Mouse (Mus musculus) midbrain, embryonic 13.5 days (tissue): ENCODE results near the gene Babam2. TPM values are rescaled to one million over a fixed set of nuclear protein-coding genes. Genes with fewer than 3 reads are reported as not detected.
"Not testable (repeated sequence)": the region's sequence is repeated elsewhere in the genome, so short reads cannot be mapped to it uniquely, and the experiment has no call there.

ENCODE experiments used
- ATAC-seq: fragments of 200-750 bp; cut with Nextera tagmentation; 2 replicates; pipeline ENCODE4 v1.8.0; 2017; ENCODE audit warnings: mild to moderate bottlenecking, moderate TSS enrichment, moderate library complexity
- H3K27ac ChIP-seq: fragments of 300-500 bp; sonication (generic); 2 replicates; pipeline ENCODE4 v1.5.1; 2015; ENCODE audit warnings: inconsistent platforms, mild to moderate bottlenecking, moderate library complexity
- H3K27me3 ChIP-seq: fragments of 300-500 bp; sonication (generic); 2 replicates; pipeline ENCODE4 v1.6.1; 2015; ENCODE audit warnings: mild to moderate bottlenecking, inconsistent platforms
- H3K36me3 ChIP-seq: fragments of 300-500 bp; sonication (generic); 2 replicates; pipeline ENCODE4 v1.6.1; 2015; ENCODE audit warnings: mild to moderate bottlenecking, inconsistent platforms
- H3K4me1 ChIP-seq: fragments of 300-500 bp; sonication (generic); replicated peaks from 2 replicates; pipeline ENCODE4 v1.6.1; 2015; ENCODE audit warnings: inconsistent platforms
- H3K4me2 ChIP-seq: fragments of 300-500 bp; sonication (generic); replicated peaks from 2 replicates; pipeline ENCODE4 v1.6.1; 2015; ENCODE audit warnings: moderate library complexity, mild to moderate bottlenecking, inconsistent platforms
- H3K4me3 ChIP-seq: fragments of 300-500 bp; sonication (generic); replicated peaks from 2 replicates; pipeline ENCODE4 v1.5.1; 2015; ENCODE audit warnings: mild to moderate bottlenecking, inconsistent platforms
- H3K9ac ChIP-seq: fragments of 300-500 bp; sonication (generic); replicated peaks from 2 replicates; pipeline ENCODE4 v1.6.1; 2015; ENCODE audit warnings: mild to moderate bottlenecking, inconsistent platforms
- H3K9me3 ChIP-seq: fragments of 300-500 bp; sonication (generic); 2 replicates; pipeline ENCODE4 v1.6.1; 2016; ENCODE audit warnings: mild to moderate bottlenecking, inconsistent platforms
- WGBS: fragments of 180-500 bp; shearing (Covaris S2); methylation state at CpG from one replicate; pipeline ENCODE4 v1.1.7; 2015; 5-methylcytosine and 5-hydroxymethylcytosine counted together
- polyA plus RNA-seq: library from polyadenylated mRNA; unstranded; fragments of >200 nt; fragmentation: Nextera tagmentation; extraction: Ambion mirVana; gene quantifications from 2 replicates; pipeline ENCODE4 v1.2.1, GENCODE M21; 2015

The Babam2 gene
- polyA plus RNA-seq, 1 experiment from 2014 or later = 63.4 TPM

DNA sequence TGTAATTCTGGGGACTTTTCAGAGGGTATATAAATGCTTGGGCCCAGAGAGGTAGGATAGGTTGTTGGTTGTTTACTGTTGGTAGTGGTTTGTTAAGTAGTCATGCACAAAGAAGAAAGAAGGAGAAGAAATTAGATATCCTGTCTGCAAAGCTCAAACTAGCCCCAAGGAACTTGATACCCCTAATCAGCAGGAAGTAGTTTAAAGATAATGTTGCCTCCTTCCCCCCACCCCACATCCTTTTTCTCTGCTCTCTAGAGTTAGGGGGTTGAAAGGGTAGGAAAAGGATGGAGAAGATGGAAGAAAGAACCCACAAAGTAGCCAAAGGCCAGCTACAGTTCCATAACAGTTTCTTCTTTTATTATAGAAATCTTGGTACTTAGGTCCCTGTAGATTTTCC, 99.5 kb downstream of the Babam2 start:
- H3K4me3 ChIP-seq = no peak overlapping the region
- no peak overlapping the region for H3K4me2 ChIP-seq
- no peaks in the 10 kb centered on the region for H3K4me1 ChIP-seq
- no peak overlapping the region for H3K27ac ChIP-seq
- ATAC-seq = no peak
- H3K27me3 ChIP-seq = no peaks in the 10 kb centered on the region
- H3K36me3 ChIP-seq = no peaks in the 10 kb centered on the region
- no peaks in the 10 kb centered on the region for H3K9me3 ChIP-seq
- no peak overlapping the region for H3K9ac ChIP-seq

DNA sequence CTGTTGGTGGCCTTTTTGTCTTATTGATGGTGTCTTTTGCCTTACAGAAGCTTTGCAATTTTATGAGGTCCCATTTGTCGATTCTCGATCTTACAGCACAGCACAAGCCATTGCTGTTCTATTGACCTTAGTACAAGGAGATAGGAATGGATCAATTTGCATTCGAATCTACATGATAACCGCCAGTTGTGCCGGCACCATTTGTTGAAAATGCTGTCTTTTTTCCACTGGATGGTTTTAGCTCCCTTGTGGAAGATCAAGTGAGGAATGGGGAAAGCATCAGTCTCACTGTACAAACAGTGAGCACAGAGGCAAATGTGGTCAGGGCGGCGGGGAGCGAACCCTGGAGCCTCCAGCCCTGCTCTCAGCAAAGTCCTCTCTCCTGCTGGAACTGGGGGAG, 106.7 kb downstream of the Babam2 start:
- H3K36me3 ChIP-seq = not testable (repeated sequence)

DNA sequence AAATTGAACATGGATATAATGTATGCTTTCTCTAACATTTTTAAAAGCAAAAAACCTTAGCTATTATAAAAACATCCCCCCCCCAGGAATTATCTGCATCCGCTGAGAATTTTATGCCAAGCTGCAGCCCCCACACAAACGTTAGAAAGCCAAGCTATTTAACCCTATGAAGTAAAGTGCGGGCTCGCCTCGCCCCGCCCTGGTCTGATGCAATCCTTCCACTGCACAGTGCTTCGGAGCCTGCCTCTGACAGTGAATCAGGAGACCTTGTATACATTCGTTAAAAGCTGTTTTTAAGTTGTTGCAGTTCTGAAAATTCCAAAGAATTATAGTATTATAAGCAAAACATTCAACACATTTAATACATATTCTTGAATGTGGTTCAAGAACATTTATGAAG, 107.3 kb downstream of the Babam2 start:
- 70% methylated on average over 8 of the region's 8 CpGs for WGBS
- no peak overlapping the region for H3K27ac ChIP-seq
- no peak overlapping the region for H3K9ac ChIP-seq
- no peaks in the 10 kb centered on the region for H3K36me3 ChIP-seq
- no peaks in the 10 kb centered on the region for H3K4me1 ChIP-seq
- no peaks in the 10 kb centered on the region for H3K27me3 ChIP-seq
- no peaks in the 10 kb centered on the region for H3K9me3 ChIP-seq
- H3K4me3 ChIP-seq = no peak overlapping the region
- ATAC-seq = no peak
- H3K4me2 ChIP-seq = no peak overlapping the region

More for the DNA sequence above, 106.7 kb downstream of the Babam2 start:
- not testable (repeated sequence) for H3K27me3 ChIP-seq, H3K4me3 ChIP-seq, H3K4me2 ChIP-seq, H3K9me3 ChIP-seq, H3K27ac ChIP-seq, H3K9ac ChIP-seq, ATAC-seq, H3K4me1 ChIP-seq
- WGBS = 92% methylated on average over 8 of the region's 8 CpGs

DNA sequence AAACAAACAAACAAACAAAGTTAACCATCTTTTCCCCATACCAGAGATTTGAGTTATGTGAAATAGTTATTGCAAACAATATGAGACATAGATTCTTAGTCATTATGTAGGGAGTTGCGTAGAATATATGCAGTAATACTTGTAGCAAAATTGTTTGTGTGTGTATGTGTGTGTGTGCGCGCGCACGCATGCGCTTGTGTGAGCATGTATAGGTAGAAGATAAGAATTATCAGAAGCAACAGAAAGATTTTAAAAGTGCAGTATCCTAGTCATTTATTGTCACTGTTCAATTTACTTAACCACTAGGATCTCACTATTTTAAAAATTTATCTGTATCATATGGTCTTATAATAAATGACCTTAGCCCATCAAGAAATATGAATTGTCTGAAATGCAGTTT, 109.8 kb downstream of the Babam2 start:
- H3K27ac ChIP-seq = no peak overlapping the region
- ATAC-seq = no peak
- no peaks in the 10 kb centered on the region for H3K4me1 ChIP-seq
- WGBS = 97% methylated on average over 6 of the region's 6 CpGs
- no peak overlapping the region for H3K4me3 ChIP-seq
- H3K4me2 ChIP-seq = no peak overlapping the region
- H3K9ac ChIP-seq = no peak overlapping the region
- H3K36me3 ChIP-seq = no peaks in the 10 kb centered on the region
- H3K27me3 ChIP-seq = no peaks in the 10 kb centered on the region
- H3K9me3 ChIP-seq = no peaks in the 10 kb centered on the region

DNA sequence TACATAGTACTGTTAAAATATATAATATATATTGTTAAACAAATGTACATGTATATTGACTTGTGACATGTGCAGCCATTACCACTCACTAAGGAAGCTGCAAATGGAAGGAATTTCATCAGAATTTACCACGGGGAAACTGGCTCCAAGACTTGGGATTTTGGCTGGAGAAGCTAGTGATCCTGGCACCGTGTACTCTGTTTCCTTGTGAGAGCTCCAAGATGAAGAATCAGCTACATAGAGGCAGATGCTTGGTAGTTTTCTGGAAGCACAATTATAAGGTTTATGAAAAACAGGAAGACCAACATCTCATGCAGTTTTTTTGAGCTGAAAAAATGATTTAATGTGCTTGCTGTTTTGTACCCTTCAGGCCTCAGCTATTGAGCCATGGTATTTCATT, 110.8 kb downstream of the Babam2 start:
- no peaks in the 10 kb centered on the region for H3K4me1 ChIP-seq
- ATAC-seq = no peak
- H3K9me3 ChIP-seq = no peaks in the 10 kb centered on the region
- no peak overlapping the region for H3K9ac ChIP-seq
- 78% methylated on average over 2 of the region's 2 CpGs for WGBS
- H3K36me3 ChIP-seq = no peaks in the 10 kb centered on the region
- H3K4me3 ChIP-seq = no peak overlapping the region
- H3K27me3 ChIP-seq = no peaks in the 10 kb centered on the region
- H3K4me2 ChIP-seq = no peak overlapping the region
- no peak overlapping the region for H3K27ac ChIP-seq

DNA sequence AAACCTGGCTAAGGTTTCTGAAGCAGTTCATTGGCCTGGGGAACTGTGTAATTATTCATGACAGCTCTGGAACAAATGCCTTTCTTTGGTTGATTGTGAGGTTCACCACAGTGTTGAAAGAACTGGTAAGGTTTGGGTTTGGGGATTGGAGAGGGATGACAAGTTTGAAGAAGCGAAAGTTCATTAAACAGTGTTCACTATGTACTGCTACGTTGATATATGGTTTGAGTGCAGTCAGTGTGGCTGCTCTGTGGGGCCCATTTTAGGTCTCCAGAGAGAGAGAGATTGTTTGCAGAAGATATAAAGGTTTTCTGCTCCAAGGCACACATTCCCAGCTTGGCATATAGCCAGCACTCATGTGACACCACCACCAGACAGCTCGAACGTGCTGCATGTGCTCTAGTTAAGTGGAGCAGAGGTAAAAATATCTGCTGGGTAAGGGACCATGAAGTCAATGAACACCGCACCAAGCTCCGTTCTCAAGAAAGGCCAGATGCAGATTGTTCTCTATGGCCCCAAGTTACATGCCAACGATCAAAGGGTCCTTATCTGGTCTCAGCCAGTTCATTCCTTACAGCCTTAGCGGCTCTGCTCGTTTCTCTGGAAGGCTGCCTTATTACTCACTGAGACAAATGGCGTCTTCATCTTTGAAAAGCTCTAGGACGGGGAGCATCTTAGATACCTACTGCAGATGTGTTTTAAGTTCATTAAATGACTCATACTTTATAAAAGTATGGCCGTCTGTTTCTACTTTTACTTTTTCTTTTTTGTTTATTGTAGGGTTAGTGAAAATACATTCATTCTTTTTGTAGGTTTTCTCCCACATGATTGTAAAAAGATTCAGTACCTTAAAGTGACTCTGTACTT, 113.5 kb downstream of the Babam2 start:
- Histone ChIP-seq H3K9me3 (no peaks in the 10 kb centered on the region), H3K27ac (no peak overlapping the region), H3K9ac (no peak overlapping the region), H3K4me1 (no peaks in the 10 kb centered on the region), H3K36me3 (no peaks in the 10 kb centered on the region), H3K27me3 (no peaks in the 10 kb centered on the region), H3K4me2 (no peak overlapping the region), H3K4me3 (no peak overlapping the region)
- WGBS = 50% methylated on average over 12 of the region's 12 CpGs
- ATAC-seq = no peak

DNA sequence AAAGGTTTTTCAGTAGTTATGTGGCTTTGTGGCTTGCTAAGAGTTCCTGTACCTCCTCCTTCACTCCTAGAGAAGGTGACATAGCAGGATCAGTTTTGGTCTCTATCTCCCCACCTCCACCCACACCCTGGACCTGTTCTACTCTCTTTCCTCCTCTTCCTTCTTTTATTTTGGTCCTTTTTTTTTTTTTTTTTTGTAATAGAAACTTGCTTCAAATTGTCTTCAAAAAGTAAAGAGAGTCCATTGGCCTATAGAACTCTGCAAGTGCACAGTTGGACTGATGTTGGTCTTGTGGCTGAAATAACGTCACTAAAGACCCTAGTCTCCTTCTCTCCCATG, 114.1 kb downstream of the Babam2 start:
- no peaks in the 10 kb centered on the region for H3K36me3 ChIP-seq
- no peak overlapping the region for H3K4me2 ChIP-seq
- 81% methylated on average over 1 of the region's 1 CpGs for WGBS
- H3K27ac ChIP-seq = no peak overlapping the region
- no peak for ATAC-seq
- no peaks in the 10 kb centered on the region for H3K4me1 ChIP-seq
- no peaks in the 10 kb centered on the region for H3K27me3 ChIP-seq
- H3K4me3 ChIP-seq = no peak overlapping the region
- no peak overlapping the region for H3K9ac ChIP-seq
- H3K9me3 ChIP-seq = no peaks in the 10 kb centered on the region

DNA sequence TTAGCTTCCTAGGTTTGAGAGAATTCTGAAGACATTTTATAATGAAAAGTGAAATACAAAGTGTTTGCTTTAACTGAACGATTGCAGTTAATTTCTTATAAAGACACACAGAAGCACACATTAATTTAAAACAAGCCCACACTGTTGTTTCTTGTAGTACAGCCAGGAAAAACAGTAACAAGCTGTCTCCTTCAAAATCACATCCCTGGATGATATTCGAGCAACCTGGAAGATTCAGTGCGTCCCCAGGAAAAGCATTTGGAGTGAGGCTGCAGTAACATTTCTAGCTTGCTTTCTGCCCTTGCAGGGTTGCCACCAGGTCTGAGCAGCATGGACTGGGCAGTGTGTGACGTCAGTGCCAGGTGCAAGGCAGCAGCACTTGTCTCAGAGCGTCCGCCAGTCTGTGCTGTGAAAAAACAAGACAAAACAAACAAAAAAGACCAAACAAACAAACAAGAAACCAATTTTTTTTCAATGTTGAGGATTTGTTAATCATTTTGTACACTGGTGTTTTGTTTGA, 115.7 kb downstream of the Babam2 start:
- Histone ChIP-seq H3K27me3 (no peaks in the 10 kb centered on the region), H3K4me1 (no peaks in the 10 kb centered on the region), H3K36me3 (no peaks in the 10 kb centered on the region), H3K9me3 (no peaks in the 10 kb centered on the region), H3K27ac (no peak overlapping the region), H3K9ac (no peak overlapping the region), H3K4me3 (no peak overlapping the region), H3K4me2 (no peak overlapping the region)
- no peak for ATAC-seq
- 85% methylated on average over 6 of the region's 6 CpGs for WGBS

DNA sequence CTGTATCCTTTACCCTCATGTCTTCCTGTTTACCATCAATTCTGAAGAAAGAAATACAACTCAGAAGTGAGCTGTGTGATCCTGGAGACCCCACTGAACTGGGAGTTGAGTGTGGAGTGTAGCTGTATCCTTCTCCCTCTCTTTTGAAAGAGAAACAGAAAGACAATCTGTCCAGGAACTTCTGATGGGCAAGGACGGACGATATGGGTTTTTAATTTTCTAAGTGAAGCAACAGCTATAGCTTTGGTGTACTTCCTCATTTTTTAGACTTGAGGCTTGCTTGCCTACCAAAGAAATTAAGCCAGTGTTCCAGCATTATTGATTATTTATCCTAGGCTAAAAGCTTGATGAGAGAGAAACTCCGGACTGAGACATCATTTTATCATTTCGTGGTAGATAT, 116.6 kb downstream of the Babam2 start:
- Histone ChIP-seq H3K4me3 (no peak overlapping the region), H3K36me3 (no peaks in the 10 kb centered on the region), H3K9me3 (no peaks in the 10 kb centered on the region), H3K27ac (no peak overlapping the region), H3K4me2 (no peak overlapping the region), H3K27me3 (no peaks in the 10 kb centered on the region), H3K4me1 (no peaks in the 10 kb centered on the region), H3K9ac (no peak overlapping the region)
- no peak for ATAC-seq
- WGBS = 91% methylated on average over 4 of the region's 4 CpGs

DNA sequence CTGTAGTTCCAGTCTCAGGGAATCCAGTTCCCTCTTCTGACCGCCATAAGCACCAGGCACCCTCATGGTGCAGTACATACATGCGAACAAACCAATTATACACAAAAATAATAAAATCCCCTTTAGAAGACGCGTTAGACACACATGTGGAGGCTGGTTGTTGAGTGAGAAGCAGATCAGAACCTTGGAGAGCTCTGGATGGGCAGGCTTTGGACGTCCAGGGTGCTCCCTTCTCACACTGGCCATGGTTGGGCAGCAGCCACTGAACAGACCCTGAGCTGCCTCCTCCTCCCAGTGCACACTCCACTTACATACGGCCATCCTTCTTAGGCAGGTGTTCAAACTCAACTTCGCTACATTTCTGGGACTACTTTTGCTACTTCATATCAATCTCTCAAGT, 117.6 kb downstream of the Babam2 start:
- 82% methylated on average over 7 of the region's 7 CpGs for WGBS
- H3K27ac ChIP-seq = no peak overlapping the region
- H3K4me2 ChIP-seq = no peak overlapping the region
- no peaks in the 10 kb centered on the region for H3K27me3 ChIP-seq
- H3K9me3 ChIP-seq = no peaks in the 10 kb centered on the region
- no peaks in the 10 kb centered on the region for H3K36me3 ChIP-seq
- no peak for ATAC-seq
- no peak overlapping the region for H3K4me3 ChIP-seq
- no peaks in the 10 kb centered on the region for H3K4me1 ChIP-seq
- no peak overlapping the region for H3K9ac ChIP-seq

DNA sequence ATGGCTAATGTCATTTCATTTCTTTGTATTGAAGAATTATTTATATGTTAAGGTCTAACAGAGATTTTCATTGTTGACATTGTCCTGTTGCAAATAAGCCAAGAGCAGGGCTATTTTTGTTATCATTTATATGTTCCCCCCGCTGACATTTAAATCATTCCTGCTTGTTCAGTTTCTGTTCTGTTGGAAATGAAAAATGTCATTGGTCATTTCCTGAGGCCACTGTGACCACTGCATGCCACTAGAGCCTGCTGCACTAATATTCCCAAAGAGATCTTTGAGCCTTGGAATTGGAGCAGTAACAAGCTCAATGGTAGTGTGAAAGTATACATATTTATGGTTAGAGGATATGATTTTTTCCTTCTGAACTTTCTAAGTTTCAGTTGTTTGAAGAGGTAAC, 118.6 kb downstream of the Babam2 start:
- H3K4me3 ChIP-seq = no peak overlapping the region
- ATAC-seq = no peak
- H3K27ac ChIP-seq = no peak overlapping the region
- H3K36me3 ChIP-seq = no peaks in the 10 kb centered on the region
- no peaks in the 10 kb centered on the region for H3K4me1 ChIP-seq
- no peak overlapping the region for H3K4me2 ChIP-seq
- no peaks in the 10 kb centered on the region for H3K9me3 ChIP-seq
- H3K9ac ChIP-seq = no peak overlapping the region
- 96% methylated on average over 1 of the region's 1 CpGs for WGBS
- no peaks in the 10 kb centered on the region for H3K27me3 ChIP-seq

DNA sequence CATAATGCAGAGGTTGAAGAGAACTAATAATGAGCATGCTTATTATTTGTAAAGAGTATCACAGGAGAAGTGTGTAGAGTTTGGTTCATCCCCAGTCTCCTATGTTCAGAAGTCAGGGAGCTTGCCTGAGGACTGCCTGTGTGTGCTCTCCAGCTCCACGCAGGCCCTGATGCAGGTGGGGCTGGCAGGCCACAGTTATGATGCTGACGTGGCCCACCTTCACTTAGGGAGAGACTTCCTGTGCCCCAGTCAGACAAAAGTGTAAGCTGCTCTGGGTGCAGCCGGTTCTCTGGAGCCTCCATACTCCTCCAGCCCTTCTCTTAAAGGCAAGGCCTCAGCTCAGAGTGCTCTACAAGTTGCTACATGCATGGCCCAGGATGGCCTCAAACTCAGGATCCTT, 123.3 kb downstream of the Babam2 start:
- Histone ChIP-seq H3K27me3 (no peaks in the 10 kb centered on the region), H3K27ac (no peak overlapping the region), H3K36me3 (no peaks in the 10 kb centered on the region), H3K4me3 (no peak overlapping the region), H3K9me3 (no peaks in the 10 kb centered on the region), H3K4me1 (no peaks in the 10 kb centered on the region), H3K4me2 (no peak overlapping the region), H3K9ac (no peak overlapping the region)
- ATAC-seq = no peak
- WGBS = 88% methylated on average over 3 of the region's 3 CpGs

DNA sequence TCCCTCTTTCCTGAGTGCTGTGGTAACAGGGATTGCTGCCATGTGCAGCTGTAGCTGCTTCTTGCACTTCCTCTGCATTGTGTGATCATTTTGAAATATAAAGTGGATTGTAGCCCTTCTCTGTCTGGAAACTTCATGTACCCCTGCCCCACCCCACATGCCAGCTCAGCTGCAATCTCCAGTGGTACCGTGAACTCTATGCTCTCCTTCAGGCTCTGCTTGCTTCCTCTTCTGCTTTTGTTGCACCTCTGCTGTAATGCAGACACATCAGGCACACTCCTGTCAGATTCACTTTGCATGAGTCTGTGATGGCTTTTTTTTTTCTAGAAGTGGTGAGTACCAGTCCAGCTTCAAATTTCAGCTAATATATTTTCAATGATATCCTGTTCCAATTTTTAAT, 123.7 kb downstream of the Babam2 start:
- Histone ChIP-seq H3K4me1 (no peaks in the 10 kb centered on the region), H3K4me3 (no peak overlapping the region), H3K9me3 (no peaks in the 10 kb centered on the region), H3K27me3 (no peaks in the 10 kb centered on the region), H3K9ac (no peak overlapping the region), H3K36me3 (no peaks in the 10 kb centered on the region), H3K27ac (no peak overlapping the region), H3K4me2 (no peak overlapping the region)
- no peak for ATAC-seq
- WGBS = 96% methylated on average over 1 of the region's 1 CpGs
